Mouse (Mus musculus): ENCODE results near the gene Tmem183a.

The Tmem183a gene

GRCm38 (mm10) chr1:134318261-134318660 is 43.5 kb downstream of the Tmem183a start:
- DNase-seq = no peak

GRCm38 (mm10) chr1:134316361-134316760 is 45.4 kb downstream of the Tmem183a start:
- DNase-seq = no peak

GRCm38 (mm10) chr1:134315181-134315580 is 46.6 kb downstream of the Tmem183a start:
- DNase-seq = no peak

- DNase-seq = no peak
Observed at GRCm38 (mm10) chr1:134311760-134312159, 50.0 kb downstream of the Tmem183a start.

- no peak for DNase-seq
Observed at GRCm38 (mm10) chr1:134310729-134311128, 51.0 kb downstream of the Tmem183a start.

GRCm38 (mm10) chr1:134310291-134310690 is 51.5 kb downstream of the Tmem183a start:
- no peak for DNase-seq

GRCm38 (mm10) chr1:134307409-134307808 is 54.4 kb downstream of the Tmem183a start:
- DNase-seq = no peak

- no peak for DNase-seq
Observed at GRCm38 (mm10) chr1:134304940-134305339, 56.8 kb downstream of the Tmem183a start.

GRCm38 (mm10) chr1:134302568-134303238 is 59.1 kb downstream of the Tmem183a start:
- peak in 1 of 2 experiments; percentile 40 for DNase-seq

- DNase-seq = peak; percentile 57 to 59
Observed at GRCm38 (mm10) chr1:134298636-134299411, 63.0 kb downstream of the Tmem183a start.

- peak; percentile 92 for DNase-seq
Observed at GRCm38 (mm10) chr1:134297265-134297664, 64.5 kb downstream of the Tmem183a start.

All from cerebellum, postnatal 10 days (tissue).